Mouse (Mus musculus) cerebellum, adult 2 months (tissue): ENCODE results near the gene Adgrl3. TPM values are rescaled to one million over a fixed set of nuclear protein-coding genes. Genes with fewer than 3 reads are reported as not detected.
A peak's percentile ranks its signal among the peaks of the same experiment; 100 is the strongest.

Experiments
- DNase-seq, 2 experiments: peaks; one replicate each; pipeline ENCODE4 v3.0.0; 2021
- H3K27ac ChIP-seq: fragments of 200-500 bp; 2 replicates; pipeline ENCODE4 v1.5.1; 2012; ENCODE audit warnings: low read length, control low read depth, inconsistent platforms; ENCODE audit not compliant: insufficient read depth
- H3K27me3 ChIP-seq: fragments of 200-500 bp; 2 replicates; pipeline ENCODE4 v1.6.1; 2012; ENCODE audit warnings: inconsistent platforms, mild to moderate bottlenecking, low read length, moderate library complexity; ENCODE audit not compliant: control insufficient read depth, insufficient read depth
- H3K4me1 ChIP-seq: fragments of 200-500 bp; 2 replicates; pipeline ENCODE4 v1.6.1; 2011; ENCODE audit warnings: low read length; ENCODE audit not compliant: control insufficient read depth, insufficient read depth
- H3K4me3 ChIP-seq: fragments of 200-500 bp; replicated peaks from 2 replicates; pipeline ENCODE3; 2011; ENCODE audit warnings: mild to moderate bottlenecking, low read depth, low read length, control low read depth; ENCODE audit not compliant: insufficient read depth
- CTCF ChIP-seq: fragments of 200-500 bp; IDR thresholded peaks from 2 replicates; pipeline ENCODE4 v1.5.1; 2011; ENCODE audit warnings: low read depth, mild to moderate bottlenecking, control low read depth, low read length, moderate library complexity, borderline replicate concordance; ENCODE audit not compliant: insufficient read depth
- POLR2A ChIP-seq: fragments of 200-500 bp; IDR thresholded peaks from 2 replicates; pipeline ENCODE4 v1.6.1; 2011; ENCODE audit warnings: low read length, control low read depth, borderline replicate concordance; ENCODE audit not compliant: insufficient read depth
- WGBS: fragments of 180-500 bp; shearing (Covaris S2); methylation state at CpG from one replicate; pipeline ENCODE4 v1.1.7; 2018; 5-methylcytosine and 5-hydroxymethylcytosine counted together
- polyA plus RNA-seq: library from polyadenylated mRNA; depleted of rRNA; stranded (reverse); fragments of >200 nt; gene quantifications from 2 replicates; pipeline ENCODE4 v1.2.3, GENCODE M21; 2012

The Adgrl3 gene
- polyA plus RNA-seq, 1 experiment: 59.3 TPM

DNA sequence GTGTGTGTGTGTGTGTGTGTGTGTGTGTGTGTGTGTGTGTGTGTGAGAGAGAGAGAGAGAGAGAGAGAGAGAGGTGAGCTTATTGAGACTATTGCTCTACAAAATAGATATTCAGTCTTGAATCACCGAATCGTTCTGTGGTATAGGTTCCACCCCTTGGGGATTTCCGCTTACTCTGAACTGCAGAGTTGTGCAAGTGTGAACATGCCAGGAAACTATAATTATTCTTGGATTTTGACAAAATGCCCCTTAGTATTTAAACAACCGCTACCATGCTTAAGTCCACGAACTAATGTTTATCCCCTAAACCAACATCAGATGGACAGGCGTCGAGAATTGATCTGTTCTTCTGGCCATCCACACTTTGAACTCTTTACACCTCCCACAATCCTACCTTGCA lies 57.1 kb downstream of the Adgrl3 start:
- Histone ChIP-seq H3K27me3 (no peaks in the 10 kb centered on the region; the same call in 1 of the 2 replicates), H3K4me1 (peaks cover 7% of the 10 kb centered on the region; the same call in 1 of the 2 replicates), H3K4me3 (no peak overlapping the region), H3K27ac (no peak overlapping the region)
- WGBS: 94% methylated on average over 7 of the region's 7 CpGs
- DNase-seq: no peak
- TF ChIP-seq CTCF (no peak), POLR2A (no peak)

DNA sequence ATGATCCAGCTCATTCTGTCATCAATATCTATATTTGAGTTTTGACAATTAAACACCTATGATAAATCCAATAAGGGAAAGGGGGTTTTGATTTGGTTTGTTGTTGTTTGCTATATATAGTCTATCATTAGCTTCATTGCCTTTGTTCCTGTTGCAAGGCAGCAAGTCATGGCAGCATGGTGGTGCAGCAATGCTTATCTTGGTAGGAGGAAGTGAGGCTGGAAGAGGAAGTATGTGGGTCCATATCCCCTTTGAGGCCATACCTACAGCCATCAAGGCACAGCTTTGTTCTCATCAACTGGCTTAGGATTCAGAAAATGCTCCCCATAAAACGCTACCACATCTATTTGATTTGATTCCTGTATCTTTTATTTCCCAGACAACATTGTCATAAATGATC lies 58.1 kb downstream of the Adgrl3 start:
- Histone ChIP-seq H3K4me1 (peaks cover 4% of the 10 kb centered on the region; the same call in 1 of the 2 replicates), H3K27ac (no peak overlapping the region), H3K4me3 (no peak overlapping the region), H3K27me3 (no peaks in the 10 kb centered on the region; the same call in 1 of the 2 replicates)
- DNase-seq: no peak
- WGBS: 98% methylated on average over 1 of the region's 1 CpGs
- TF ChIP-seq POLR2A (no peak), CTCF (no peak)

DNA sequence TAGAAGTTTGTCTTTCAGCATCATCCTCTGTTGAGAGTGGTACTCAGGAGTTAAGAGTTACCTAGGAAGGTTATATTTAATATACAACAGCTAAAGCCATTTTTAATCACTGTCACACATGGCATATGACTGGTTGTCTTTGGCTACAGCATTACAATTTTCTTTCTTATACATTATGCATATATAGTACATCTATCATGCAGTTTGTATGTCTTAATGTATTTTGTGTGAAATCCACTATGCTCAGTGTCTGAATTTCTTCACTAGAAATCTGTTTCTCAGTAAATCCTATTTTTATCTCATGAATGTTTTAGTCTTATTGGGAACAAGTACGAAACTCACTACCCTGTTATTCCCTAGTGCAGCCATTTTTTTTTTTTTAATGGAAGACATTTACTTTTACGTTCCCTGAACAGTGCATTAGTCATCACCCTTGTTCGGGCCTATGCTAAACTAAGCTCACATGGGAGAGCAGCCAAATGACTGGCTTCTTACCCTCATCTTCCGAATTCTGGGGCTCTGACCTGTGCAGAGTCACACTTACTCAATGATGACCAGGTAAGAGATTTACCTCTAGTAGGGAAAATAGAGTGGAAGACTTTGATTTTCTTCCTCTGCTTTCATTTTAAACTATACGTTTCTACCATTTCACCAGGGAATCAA lies 63.9 kb downstream of the Adgrl3 start:
- no peak for DNase-seq
- no peaks in the 10 kb centered on the region for H3K27me3 ChIP-seq
- H3K27ac ChIP-seq: no peak overlapping the region
- no peaks in the 10 kb centered on the region for H3K4me1 ChIP-seq
- H3K4me3 ChIP-seq: no peak overlapping the region
- no peak for TF ChIP-seq CTCF
- no peak for TF ChIP-seq POLR2A
- whole genome bisulfite sequencing: 78% methylated on average over 5 of the region's 5 CpGs

DNA sequence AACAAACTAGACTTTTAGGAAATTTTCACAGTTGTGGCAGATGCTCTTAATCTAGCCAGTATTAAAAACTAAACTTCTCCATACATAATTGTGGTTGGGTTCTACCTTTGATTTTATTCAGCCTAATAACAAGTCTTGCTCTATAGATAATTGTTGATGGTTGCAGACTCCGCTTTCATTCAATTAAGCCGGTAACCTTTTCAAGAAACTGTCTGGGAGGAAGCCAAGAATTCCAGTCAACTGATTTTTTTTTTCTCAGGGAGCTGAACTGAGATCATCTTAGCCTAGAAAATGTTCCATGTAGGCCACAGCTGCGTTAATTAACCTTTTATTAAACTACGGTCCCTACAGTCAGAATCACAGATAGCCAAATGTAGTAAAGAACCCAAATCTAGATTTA lies 65.2 kb downstream of the Adgrl3 start:
- WGBS: 14% methylated on average over 4 of the region's 4 CpGs
- no peak for TF ChIP-seq POLR2A
- Histone ChIP-seq H3K4me1 (no peaks in the 10 kb centered on the region), H3K27ac (no peak overlapping the region), H3K4me3 (no peak overlapping the region), H3K27me3 (no peaks in the 10 kb centered on the region)
- peak in 1 of 2 experiments; percentile 49 for DNase-seq

DNA sequence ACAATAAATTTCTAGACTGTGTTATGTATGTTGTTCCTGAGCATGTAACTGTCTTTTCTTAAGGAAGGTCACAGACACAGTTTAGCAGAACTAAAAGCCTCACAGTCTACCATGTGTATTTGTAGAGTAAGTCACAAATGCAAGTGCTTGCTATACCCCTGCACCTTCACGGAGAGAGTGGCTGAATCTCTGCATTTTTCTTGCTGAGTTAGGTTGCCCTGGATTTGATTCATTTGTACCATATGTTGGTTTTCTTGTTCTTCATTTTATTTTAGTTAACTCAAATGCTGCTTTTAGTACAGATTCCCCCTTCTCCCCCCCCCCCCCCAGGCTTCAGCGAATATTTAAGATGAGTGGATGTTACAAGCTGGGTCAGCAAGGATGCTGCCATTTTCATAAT lies 68.7 kb downstream of the Adgrl3 start:
- Histone ChIP-seq H3K4me3 (no peak overlapping the region), H3K27me3 (no peaks in the 10 kb centered on the region), H3K4me1 (no peaks in the 10 kb centered on the region), H3K27ac (no peak overlapping the region)
- no peak for DNase-seq
- no peak for TF ChIP-seq POLR2A
- no peak for TF ChIP-seq CTCF
- WGBS: 74% methylated on average over 2 of the region's 2 CpGs

DNA sequence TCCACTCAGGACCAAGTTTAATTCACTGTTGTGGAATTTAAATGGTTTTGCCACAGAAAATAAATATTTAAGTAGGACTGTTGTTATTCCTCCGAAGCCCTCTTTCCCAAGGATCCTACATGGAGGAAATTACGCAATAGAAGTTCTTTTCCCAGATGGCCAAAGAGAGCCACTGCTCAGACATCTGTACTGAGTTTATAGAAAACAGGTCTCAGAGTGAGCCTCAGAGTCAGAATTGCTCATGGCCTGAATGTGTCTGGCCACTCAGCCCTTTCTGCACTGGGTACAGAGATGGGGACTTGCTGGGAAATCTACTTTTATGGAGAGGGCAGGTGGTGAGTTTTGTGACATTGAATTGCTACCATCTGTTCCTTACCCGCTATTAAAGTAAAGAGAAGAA lies 74.7 kb downstream of the Adgrl3 start:
- no peaks in the 10 kb centered on the region for H3K27me3 ChIP-seq
- DNase-seq: peak in 1 of 2 experiments; percentile 31
- peaks cover 5% of the 10 kb centered on the region; the same call in 1 of the 2 replicates for H3K4me1 ChIP-seq
- H3K4me3 ChIP-seq: no peak overlapping the region
- no peak overlapping the region for H3K27ac ChIP-seq
- TF ChIP-seq CTCF: no peak
- TF ChIP-seq POLR2A: no peak
- WGBS: 66% methylated on average over 3 of the region's 3 CpGs

DNA sequence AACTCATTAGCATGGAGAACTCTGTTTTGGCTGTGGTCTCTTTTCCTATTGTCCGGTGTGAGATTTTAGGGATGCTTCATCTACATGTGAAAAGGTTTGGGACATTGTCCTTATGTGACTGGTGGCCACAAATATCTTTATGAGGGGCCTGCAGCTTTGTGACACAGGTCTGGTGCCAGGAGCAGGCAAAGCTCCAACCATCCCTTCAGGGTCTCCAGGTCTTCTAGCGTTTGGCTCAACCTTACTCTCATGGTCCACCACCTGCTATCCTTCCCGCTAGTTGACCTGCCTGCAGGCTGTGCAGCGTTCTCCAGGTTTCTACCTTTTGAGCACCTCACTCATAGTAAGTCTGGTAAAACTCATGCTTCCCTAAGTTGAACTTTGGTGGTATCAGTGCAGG lies 77.2 kb downstream of the Adgrl3 start:
- 59% methylated on average over 4 of the region's 4 CpGs for WGBS
- H3K27ac ChIP-seq: no peak overlapping the region
- no peak for TF ChIP-seq CTCF
- TF ChIP-seq POLR2A: no peak
- H3K4me3 ChIP-seq: no peak overlapping the region
- H3K27me3 ChIP-seq: no peaks in the 10 kb centered on the region
- H3K4me1 ChIP-seq: peaks cover 5% of the 10 kb centered on the region; the same call in 1 of the 2 replicates
- DNase-seq: no peak

DNA sequence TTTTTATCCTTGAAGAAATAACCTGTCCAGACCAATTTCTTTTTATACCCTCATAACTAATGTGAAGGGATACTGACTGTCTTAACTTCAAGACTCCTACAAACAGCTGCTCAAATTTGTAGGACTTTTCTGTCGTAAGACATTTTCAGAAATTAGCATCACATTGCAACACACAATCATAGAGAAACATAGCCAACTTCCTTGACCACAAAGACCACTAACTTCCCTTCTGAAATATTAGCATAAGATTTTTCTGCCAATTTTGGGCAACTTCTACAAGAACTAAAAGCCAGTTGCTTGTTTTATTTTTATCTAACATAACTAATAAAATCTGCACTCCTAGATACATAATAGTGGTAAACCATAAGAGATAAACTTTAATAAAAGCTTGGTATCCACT lies 87.5 kb downstream of the Adgrl3 start:
- Histone ChIP-seq H3K4me1 (no peaks in the 10 kb centered on the region), H3K27ac (no peak overlapping the region), H3K4me3 (no peak overlapping the region), H3K27me3 (no peaks in the 10 kb centered on the region)
- no peak for TF ChIP-seq CTCF
- TF ChIP-seq POLR2A: no peak
- no peak for DNase-seq
- WGBS: 81% methylated on average over 1 of the region's 1 CpGs

DNA sequence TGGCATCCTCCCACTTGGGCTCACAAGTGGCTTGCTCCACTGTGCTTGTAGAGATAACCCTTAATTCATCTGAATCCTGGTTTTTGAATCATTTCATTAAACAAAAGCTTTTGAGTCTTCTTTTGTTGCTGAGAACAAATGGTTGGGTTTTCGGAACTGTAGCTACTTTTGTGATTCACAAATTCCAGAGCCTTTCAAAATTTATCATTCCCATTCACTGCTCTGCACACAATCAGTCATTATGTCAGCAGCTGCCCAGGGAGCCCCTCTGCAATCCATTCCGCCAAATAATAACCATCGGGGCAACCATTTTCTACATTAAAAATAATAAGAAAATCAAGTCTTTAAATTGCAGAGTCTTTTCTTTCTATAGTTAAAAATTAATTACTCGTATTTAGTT lies 104.5 kb downstream of the Adgrl3 start:
- H3K4me3 ChIP-seq: no peak overlapping the region
- TF ChIP-seq POLR2A (no peak), CTCF (no peak)

More for the DNA sequence above, 104.5 kb downstream of the Adgrl3 start:
- no peaks in the 10 kb centered on the region for H3K27me3 ChIP-seq
- WGBS: 59% methylated on average over 4 of the region's 4 CpGs
- no peak overlapping the region for H3K27ac ChIP-seq
- no peak for DNase-seq
- no peaks in the 10 kb centered on the region for H3K4me1 ChIP-seq
